Mouse (Mus musculus): ENCODE results near the gene Ostf1.

DNA sequence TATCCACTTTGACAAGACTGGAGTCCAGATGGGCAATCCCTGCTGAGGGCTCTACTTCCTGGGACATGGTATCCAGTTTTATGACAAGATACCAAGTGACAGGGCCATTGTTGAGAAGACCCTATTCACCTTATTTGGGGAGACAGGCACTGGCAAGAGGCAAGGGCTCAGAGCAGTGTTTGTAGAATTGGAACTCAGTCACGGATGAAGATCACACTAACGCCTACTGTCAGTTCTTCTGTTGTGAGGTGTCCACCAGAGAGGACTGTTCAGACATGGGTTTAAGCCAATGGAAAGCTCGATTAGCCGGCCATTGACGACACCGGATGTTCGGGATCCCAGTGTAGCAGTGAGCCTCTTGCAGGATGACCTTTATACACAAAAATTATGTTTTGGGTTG lies 37.9 kb upstream of the Ostf1 start:
- no peak for TF ChIP-seq POLR2A (IDR thresholded peaks at IDR 0.05; ENCODE audit: control insufficient read depth, extremely low read depth, insufficient read depth, low read length, poor library complexity)
- TF ChIP-seq CTCF (IDR thresholded peaks at IDR 0.05; ENCODE audit: borderline replicate concordance, control insufficient read depth, extremely low read depth, insufficient read depth, low read length, poor library complexity): no peak
